Mouse (Mus musculus) bone marrow macrophage, adult 2 months (primary cell): ENCODE results near the gene Inafm2. TPM values are rescaled to one million over a fixed set of nuclear protein-coding genes. Genes with fewer than 3 reads are reported as not detected.
A peak's percentile ranks its signal among the peaks of the same experiment; 100 is the strongest.

Source experiments
- H3K27ac ChIP-seq: 2 replicates; pipeline ENCODE4 v1.5.1; 2012; ENCODE audit warnings: low read depth, low read length; ENCODE audit not compliant: insufficient read depth
- H3K4me1 ChIP-seq: 2 replicates; pipeline ENCODE4 v1.6.1; 2012; ENCODE audit warnings: low read length; ENCODE audit not compliant: control insufficient read depth, insufficient read depth
- H3K4me3 ChIP-seq: 2 replicates; pipeline ENCODE4 v1.5.1; 2012; ENCODE audit warnings: mild to moderate bottlenecking, low read length, moderate library complexity; ENCODE audit not compliant: insufficient read depth
- CTCF ChIP-seq: IDR thresholded peaks from 2 replicates; pipeline ENCODE4 v1.5.1; 2012; ENCODE audit warnings: low read depth, mild to moderate bottlenecking, low read length, moderate library complexity
- POLR2A ChIP-seq: IDR thresholded peaks from 2 replicates; pipeline ENCODE4 v1.6.1; 2012; ENCODE audit warnings: mild to moderate bottlenecking, low read depth, low read length, borderline replicate concordance
- polyA plus RNA-seq: library from polyadenylated mRNA; stranded (reverse); fragments of >200 nt; gene quantifications from 2 replicates; pipeline ENCODE4 v1.2.4, GENCODE M21; 2012; ENCODE audit not compliant: missing spikeins, insufficient read depth, insufficient read length

Gene Inafm2
- polyA plus RNA-seq, 1 experiment: 11.6 TPM

DNA sequence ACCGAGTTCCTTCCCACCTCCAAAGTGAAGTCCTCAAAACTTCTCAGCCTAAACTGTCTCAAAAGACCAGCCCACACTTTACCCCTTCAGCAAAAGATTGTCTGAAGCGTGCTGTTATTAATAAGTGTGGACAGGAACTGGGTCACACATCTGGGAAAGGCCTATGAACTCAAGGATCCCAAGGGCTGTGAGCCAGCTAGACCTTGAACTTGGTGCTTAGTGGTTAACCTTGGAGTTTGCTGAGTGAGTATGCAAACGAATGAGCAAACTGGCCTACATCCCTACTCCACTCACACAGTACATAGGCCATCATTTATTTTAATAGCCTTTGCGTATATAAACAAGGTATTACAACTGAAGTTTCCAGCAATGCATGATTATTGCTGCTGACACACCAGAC lies 20.0 kb upstream of the Inafm2 start:
- no peak overlapping the region for H3K4me3 ChIP-seq
- TF ChIP-seq POLR2A (no peak), CTCF (no peak)
- H3K4me1 ChIP-seq: peaks cover 29% of the 10 kb centered on the region
- no peak overlapping the region for H3K27ac ChIP-seq

DNA sequence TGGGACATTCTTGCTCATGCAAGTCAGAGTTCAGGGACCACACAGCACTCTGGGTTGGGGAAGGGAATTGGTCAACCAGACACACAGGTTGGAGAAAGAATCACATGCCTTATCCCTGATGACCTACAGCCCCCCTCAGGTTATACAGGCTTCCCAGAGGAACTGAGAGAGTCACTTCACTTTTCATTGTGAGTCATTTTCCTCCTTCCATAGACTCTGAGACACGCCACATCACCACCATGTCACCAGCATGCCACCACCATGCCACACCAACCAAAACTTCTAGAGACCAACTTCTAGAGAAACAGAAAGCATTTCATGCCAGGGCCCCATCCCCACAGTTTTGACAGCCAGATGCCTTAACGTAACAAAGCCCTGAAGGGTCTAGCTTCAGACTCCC lies 18.7 kb upstream of the Inafm2 start:
- no peak overlapping the region for H3K27ac ChIP-seq
- TF ChIP-seq POLR2A (no peak), CTCF (no peak)
- H3K4me3 ChIP-seq: no peak overlapping the region
- peaks cover 29% of the 10 kb centered on the region for H3K4me1 ChIP-seq

DNA sequence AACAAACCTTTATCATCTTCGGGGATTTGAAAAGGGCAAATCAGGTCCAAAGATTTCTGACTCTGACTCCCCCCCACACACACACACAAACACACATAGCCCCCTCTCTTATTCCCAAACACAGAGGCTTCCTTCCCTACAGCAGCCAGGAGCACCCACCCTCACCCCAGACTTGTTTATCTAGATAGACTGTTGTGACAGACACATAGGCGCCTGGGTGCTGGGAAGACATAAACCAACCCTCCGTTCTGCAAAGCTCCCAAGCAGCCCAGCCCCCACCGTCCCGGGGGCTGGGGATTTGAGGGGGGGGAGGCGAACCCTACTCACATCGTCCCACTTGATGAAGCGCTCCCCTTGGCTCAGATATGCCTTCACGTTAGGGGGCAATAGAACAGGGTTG lies 17.6 kb upstream of the Inafm2 start:
- Histone ChIP-seq H3K27ac (no peak overlapping the region), H3K4me1 (peaks cover 29% of the 10 kb centered on the region), H3K4me3 (peak overlapping the region; percentile 40)
- TF ChIP-seq POLR2A (no peak), CTCF (no peak)

DNA sequence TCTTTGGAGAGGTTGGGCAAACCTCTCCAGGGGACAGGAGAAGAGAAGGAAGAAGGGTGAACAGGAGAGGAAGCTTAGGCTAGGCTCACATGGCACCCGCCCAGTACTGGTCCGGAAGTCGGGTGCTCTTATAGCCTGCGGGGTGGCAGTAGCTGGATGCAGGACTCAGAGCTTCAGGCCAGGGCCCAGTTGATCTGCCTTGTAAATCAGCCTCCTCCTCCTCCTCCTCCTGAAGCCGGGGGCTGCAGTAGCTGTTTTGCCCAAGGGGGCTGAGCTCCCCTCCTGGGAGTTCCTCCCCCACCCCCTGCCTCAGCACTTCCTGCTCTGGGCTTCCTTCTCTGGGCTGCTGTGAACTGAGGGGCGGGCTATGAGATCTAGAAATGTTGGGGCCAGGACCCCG lies 17.2 kb upstream of the Inafm2 start, which contains the start of gene Plcb2:
Plcb2 (minus strand) TSS at position 102 of the 400 bp plus-strand sequence.
- H3K4me3 ChIP-seq: peak within 1 kb of the TSS; percentile 40
- H3K27ac ChIP-seq: no peak within 1 kb of the TSS; the same call in 1 of the 2 replicates
- H3K4me1 ChIP-seq: peaks cover 29% of the 10 kb centered on the region
- TF ChIP-seq CTCF: no peak
- 0 out of 2 replicates have a peak, but pooled peaks have one; percentile 9 for TF ChIP-seq POLR2A

DNA sequence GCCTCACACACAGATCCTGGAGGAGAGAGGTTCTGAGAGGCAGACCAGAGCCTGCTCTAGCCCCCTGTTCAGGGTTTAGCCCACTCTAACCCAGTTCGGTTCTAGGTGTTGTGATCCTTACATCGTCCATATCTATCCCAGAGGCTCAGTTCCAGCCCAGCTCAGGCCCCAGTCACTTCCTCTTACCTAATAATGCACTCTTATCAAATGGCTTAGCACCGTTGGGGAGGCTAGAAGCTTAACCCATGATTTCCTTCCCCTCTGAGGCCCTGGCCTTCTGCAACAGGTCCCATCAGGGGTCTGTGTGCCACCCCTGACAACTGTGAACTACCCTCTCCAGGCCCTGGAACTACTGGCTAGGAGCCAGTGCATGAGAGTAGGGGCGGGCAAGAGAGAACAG lies 16.4 kb upstream of the Inafm2 start:
- no peak for TF ChIP-seq POLR2A
- no peak for TF ChIP-seq CTCF
- H3K4me1 ChIP-seq: peaks cover 29% of the 10 kb centered on the region
- H3K4me3 ChIP-seq: no peak overlapping the region
- H3K27ac ChIP-seq: no peak overlapping the region

DNA sequence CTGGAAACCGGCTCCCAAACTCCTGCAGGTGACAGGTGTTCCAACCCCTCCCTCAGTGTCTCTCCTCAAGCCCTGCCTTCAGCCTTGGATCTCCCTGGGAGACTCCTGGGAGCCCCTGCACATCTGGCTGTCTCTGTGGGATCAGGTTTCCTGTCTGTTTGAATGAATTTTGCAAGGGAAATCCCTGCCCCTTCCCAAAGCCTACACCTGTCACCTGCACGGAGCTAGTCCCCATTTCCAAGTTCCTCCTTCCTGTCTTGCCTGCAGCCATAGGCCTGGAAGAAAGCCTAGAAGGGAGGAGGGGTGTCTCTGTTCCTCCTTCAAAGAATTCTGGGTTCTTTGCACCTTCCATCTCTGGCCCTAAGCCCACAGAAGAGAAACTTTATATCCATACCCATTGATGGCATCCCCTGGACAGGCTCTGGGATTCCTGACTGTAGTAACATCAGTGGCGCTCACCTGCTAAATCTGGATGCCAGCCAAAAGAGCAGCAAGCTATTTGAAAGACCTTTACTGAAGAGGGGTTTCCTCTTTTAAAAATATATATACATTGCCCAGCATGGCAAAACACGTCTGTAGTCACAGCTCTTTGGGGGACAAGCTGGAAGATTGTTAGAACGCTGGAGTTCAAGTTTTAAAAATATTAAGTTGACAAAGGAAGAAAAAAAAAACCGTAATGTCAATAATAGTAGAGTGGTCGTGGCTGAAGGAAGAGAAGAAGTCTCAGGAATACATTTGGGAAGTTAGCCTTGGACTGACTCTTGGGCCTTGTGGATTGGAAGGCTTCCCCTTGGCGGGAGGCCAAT lies 15.5 kb upstream of the Inafm2 start:
- H3K4me1 ChIP-seq: peaks cover 29% of the 10 kb centered on the region
- H3K4me3 ChIP-seq: no peak overlapping the region
- TF ChIP-seq CTCF (no peak), POLR2A (no peak)
- no peak overlapping the region for H3K27ac ChIP-seq

DNA sequence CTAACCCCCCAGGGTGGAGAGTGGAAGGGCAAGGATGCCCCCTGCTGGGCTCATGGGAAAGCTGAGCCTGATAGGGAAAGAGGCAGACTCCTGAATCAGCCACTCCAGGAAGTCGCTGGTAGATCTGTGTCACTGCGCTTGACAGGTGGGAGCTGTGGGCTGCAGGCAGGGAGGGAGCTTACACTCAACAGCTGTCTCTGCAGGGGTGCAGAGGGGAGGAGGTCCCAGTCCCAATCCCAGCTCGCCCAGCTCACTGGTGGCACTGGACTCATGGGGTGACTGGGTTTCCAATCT lies 15.0 kb upstream of the Inafm2 start:
- Histone ChIP-seq H3K27ac (no peak overlapping the region), H3K4me1 (peaks cover 29% of the 10 kb centered on the region), H3K4me3 (no peak overlapping the region)
- TF ChIP-seq POLR2A: no peak
- peak; percentile 82 for TF ChIP-seq CTCF

DNA sequence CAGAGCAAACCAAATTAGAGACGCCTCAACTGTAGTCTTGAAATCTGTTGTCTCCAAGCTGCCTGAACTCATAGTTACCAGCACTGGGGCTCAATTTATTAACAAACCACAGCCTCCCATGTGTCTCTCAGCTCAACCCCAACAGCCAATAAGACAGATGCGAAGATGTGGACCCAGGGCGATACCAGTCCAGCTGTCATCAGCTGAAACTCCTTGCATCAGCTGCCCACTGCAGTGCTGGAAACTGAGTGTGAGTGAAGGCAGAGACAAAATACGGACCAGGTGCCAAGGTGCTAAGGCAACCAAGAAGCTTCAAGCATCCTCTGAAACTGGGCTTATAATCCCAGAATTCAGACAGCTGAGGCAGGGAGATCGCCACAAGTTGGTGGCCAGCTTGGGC lies 13.6 kb upstream of the Inafm2 start:
- H3K4me3 ChIP-seq: no peak overlapping the region
- H3K4me1 ChIP-seq: peaks cover 28% of the 10 kb centered on the region
- H3K27ac ChIP-seq: no peak overlapping the region
- TF ChIP-seq POLR2A (no peak), CTCF (no peak)

DNA sequence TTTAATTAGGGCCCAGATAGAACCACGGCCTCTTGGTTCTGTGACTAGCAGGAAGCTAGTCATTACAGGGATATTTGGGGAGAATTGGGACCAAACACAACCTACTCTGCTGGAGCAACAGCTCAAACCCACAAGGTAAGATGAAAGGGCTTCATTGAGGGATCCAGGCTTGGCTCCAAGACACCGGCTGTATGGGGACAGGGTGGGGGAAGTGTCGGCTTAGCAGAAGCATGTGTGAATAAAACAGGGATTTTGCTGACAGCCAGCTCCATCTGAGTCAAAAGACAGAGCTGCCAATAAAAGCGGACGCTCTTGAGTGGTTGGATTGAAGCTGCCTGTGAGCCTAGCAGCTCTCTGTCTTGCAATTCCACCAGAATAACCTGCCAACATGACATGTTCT lies 12.2 kb upstream of the Inafm2 start:
- H3K27ac ChIP-seq: no peak overlapping the region
- no peak for TF ChIP-seq CTCF
- no peak for TF ChIP-seq POLR2A
- H3K4me1 ChIP-seq: peaks cover 17% of the 10 kb centered on the region
- no peak overlapping the region for H3K4me3 ChIP-seq

DNA sequence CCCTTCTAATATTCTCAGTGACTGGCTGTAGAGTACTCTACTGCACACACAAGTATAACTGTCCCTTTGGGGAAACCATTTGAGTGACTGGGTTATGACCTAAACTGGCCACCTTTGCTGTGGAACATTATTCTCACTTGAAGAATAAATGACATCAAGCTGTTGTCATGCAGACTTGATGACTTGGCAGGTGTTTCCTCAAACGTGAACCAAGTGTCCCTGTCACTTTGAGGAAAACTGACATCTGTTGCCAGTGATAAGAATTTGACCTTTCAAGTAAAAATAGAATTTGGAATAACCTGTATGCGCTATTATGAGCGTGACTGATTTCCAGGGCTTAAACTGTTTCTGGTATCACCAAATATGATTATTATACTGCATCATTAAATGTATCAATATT lies 5.2 kb upstream of the Inafm2 start:
- H3K27ac ChIP-seq: no peak overlapping the region
- H3K4me3 ChIP-seq: no peak overlapping the region
- TF ChIP-seq CTCF: no peak
- TF ChIP-seq POLR2A: no peak
- peaks cover 20% of the 10 kb centered on the region for H3K4me1 ChIP-seq

DNA sequence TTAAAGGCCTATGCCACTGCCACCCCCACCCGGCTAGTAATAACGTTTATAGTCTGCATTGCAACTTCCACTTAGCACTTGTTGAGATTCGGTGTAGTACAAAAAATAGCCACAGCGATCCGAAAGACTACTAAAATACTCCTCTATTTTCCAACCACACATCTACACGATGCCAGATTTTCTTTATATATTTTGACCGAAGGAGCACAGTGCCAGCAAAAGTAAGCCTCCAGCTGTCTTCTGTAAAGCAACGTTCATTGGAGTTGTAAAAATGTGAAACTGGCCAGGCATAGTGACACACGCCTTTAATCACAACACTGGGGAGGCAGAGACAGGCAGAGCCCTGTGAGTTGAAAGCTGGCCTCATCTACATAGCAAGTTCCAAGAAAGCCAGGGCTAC lies 4.4 kb upstream of the Inafm2 start:
- Histone ChIP-seq H3K4me1 (peaks cover 20% of the 10 kb centered on the region), H3K4me3 (no peak overlapping the region), H3K27ac (no peak overlapping the region)
- TF ChIP-seq POLR2A (no peak), CTCF (no peak)
